Mouse (Mus musculus) CH12.LX (cell line): Measurements from ENCODE around the gene Tpst1. TPM values are rescaled to one million over a fixed set of nuclear protein-coding genes. Genes with fewer than 3 reads are reported as not detected.

Source experiments
- DNase-seq: peaks from one replicate; pipeline ENCODE4 v3.0.0-alpha.2; 2013; ENCODE audit errors: extremely low read depth
- H3K27ac ChIP-seq: 2 replicates; pipeline ENCODE4 v1.5.1; 2012; ENCODE audit warnings: low read depth, mild to moderate bottlenecking, control low read depth, moderate library complexity; ENCODE audit not compliant: insufficient read depth
- H3K27me3 ChIP-seq: replicated peaks from 2 replicates; pipeline ENCODE3; 2012; ENCODE audit warnings: inconsistent platforms
- H3K36me3 ChIP-seq, 2 experiments: replicated peaks in 1 of 2; 2 replicates each; pipeline versions ENCODE3 to v1.6.1; 2012; ENCODE audit warnings: inconsistent platforms in 1 of 2, low read length in 1 of 2, mild to moderate bottlenecking in 1 of 2, mixed read lengths in 1 of 2, moderate library complexity in 1 of 2; ENCODE audit not compliant: control insufficient read depth in 1 of 2, insufficient read depth in 1 of 2
- H3K4me1 ChIP-seq, 2 experiments: 2 replicates each; pipeline ENCODE4 v1.6.1; 2012; ENCODE audit warnings: inconsistent platforms in 1 of 2, moderate library complexity in 1 of 2; ENCODE audit not compliant: insufficient read depth in 2 of 2, control insufficient read depth in 1 of 2
- H3K4me2 ChIP-seq: 2 replicates; pipeline ENCODE4 v1.6.1; 2012; ENCODE audit warnings: low read depth, mild to moderate bottlenecking, control low read depth; ENCODE audit not compliant: poor library complexity, insufficient read depth, severe bottlenecking
- H3K4me3 ChIP-seq, 3 experiments: fragments of 150-350 bp in 1 of 3; sonication (generic) in 1 of 3; replicated peaks in 1 of 3; 2 replicates each; pipeline versions ENCODE3 to v1.5.1; 2011 to 2012; ENCODE audit warnings: low read depth in 2 of 3, low read length in 2 of 3, mild to moderate bottlenecking in 2 of 3, moderate library complexity in 2 of 3, control low read depth in 1 of 3, improper control_type of control experiment in 1 of 3, inconsistent platforms in 1 of 3, mixed read lengths in 1 of 3; ENCODE audit not compliant: poor library complexity in 1 of 3
- H3K79me2 ChIP-seq: replicated peaks from 2 replicates; pipeline ENCODE4 v1.6.1; 2012; ENCODE audit warnings: mild to moderate bottlenecking, moderate library complexity; ENCODE audit not compliant: control insufficient read depth, poor library complexity, insufficient read depth, severe bottlenecking; ENCODE audit errors: extremely low read depth
- H3K9ac ChIP-seq: 2 replicates; pipeline ENCODE4 v1.6.1; 2012; ENCODE audit warnings: low read depth, mild to moderate bottlenecking, control low read depth, moderate library complexity; ENCODE audit not compliant: insufficient read depth
- H3K9me3 ChIP-seq: replicated peaks from 2 replicates; pipeline ENCODE3; 2012; ENCODE audit warnings: low read length, inconsistent platforms, mixed read lengths
- CHD1 ChIP-seq: IDR thresholded peaks from 2 replicates; pipeline ENCODE4 v1.6.1; 2012; ENCODE audit warnings: low read depth, low read length, improper control_type of control experiment, inconsistent platforms
- CHD2 ChIP-seq: IDR thresholded peaks from 2 replicates; pipeline ENCODE4 v1.6.1; 2011; ENCODE audit warnings: low read length, improper control_type of control experiment
- CTCF ChIP-seq, 2 experiments: IDR thresholded peaks in 1 of 2; conservative IDR thresholded peaks in 1 of 2; 2 replicates each; pipeline ENCODE4 v1.5.1; 2011 to 2012; ENCODE audit warnings: low read depth in 2 of 2, low read length in 2 of 2, improper control_type of control experiment in 1 of 2, inconsistent platforms in 1 of 2, mild to moderate bottlenecking in 1 of 2, moderate library complexity in 1 of 2
- E2F4 ChIP-seq: IDR thresholded peaks from 2 replicates; pipeline ENCODE4 v1.6.1; 2011; ENCODE audit warnings: low read depth, low read length, improper control_type of control experiment; ENCODE audit not compliant: insufficient replicate concordance
- ELF1 ChIP-seq: IDR thresholded peaks from 2 replicates; pipeline ENCODE4 v1.6.1; 2014; ENCODE audit warnings: low read depth, mild to moderate bottlenecking, inconsistent platforms, low read length, improper control_type of control experiment
- EP300 ChIP-seq: IDR thresholded peaks from 2 replicates; pipeline ENCODE4 v1.6.1; 2011; ENCODE audit warnings: low read length, improper control_type of control experiment
- ETS1 ChIP-seq: conservative IDR thresholded peaks from 2 replicates; pipeline ENCODE4 v1.6.1; 2012; ENCODE audit warnings: low read depth, mild to moderate bottlenecking, inconsistent platforms, low read length, improper control_type of control experiment, moderate library complexity
- GABPA ChIP-seq: IDR thresholded peaks from 2 replicates; pipeline ENCODE4 v1.6.1; 2012; ENCODE audit warnings: low read depth, low read length, improper control_type of control experiment, inconsistent platforms; ENCODE audit not compliant: insufficient replicate concordance
- IRF4 ChIP-seq: IDR thresholded peaks from 2 replicates; pipeline ENCODE4 v1.6.1; 2014; ENCODE audit warnings: low read depth, mild to moderate bottlenecking, inconsistent platforms, low read length, improper control_type of control experiment
- JUN ChIP-seq: IDR thresholded peaks from 2 replicates; pipeline ENCODE4 v1.6.1; 2011; ENCODE audit warnings: low read depth, mild to moderate bottlenecking, low read length, improper control_type of control experiment, moderate library complexity; ENCODE audit not compliant: insufficient read depth
- JUND ChIP-seq: conservative IDR thresholded peaks from 2 replicates; pipeline ENCODE4 v1.6.1; 2011; ENCODE audit warnings: low read depth, low read length, improper control_type of control experiment
- MAX ChIP-seq: IDR thresholded peaks from 2 replicates; pipeline ENCODE4 v1.6.1; 2011; ENCODE audit warnings: low read length, improper control_type of control experiment
- MEF2A ChIP-seq: IDR thresholded peaks from 2 replicates; pipeline ENCODE4 v1.6.1; 2014; ENCODE audit warnings: low read depth, mild to moderate bottlenecking, inconsistent platforms, low read length, improper control_type of control experiment, borderline replicate concordance
- NELFE ChIP-seq: IDR thresholded peaks from 2 replicates; pipeline ENCODE4 v1.6.1; 2011; ENCODE audit warnings: low read depth, low read length, improper control_type of control experiment
- NRF1 ChIP-seq: IDR thresholded peaks from 2 replicates; pipeline ENCODE4 v1.6.1; 2014; ENCODE audit warnings: low read depth, mild to moderate bottlenecking, inconsistent platforms, low read length, improper control_type of control experiment, moderate library complexity
- PAX5 ChIP-seq: IDR thresholded peaks from 2 replicates; pipeline ENCODE4 v1.6.1; 2012; ENCODE audit warnings: low read length, inconsistent platforms, mixed read lengths
- POLR2A ChIP-seq: IDR thresholded peaks from 2 replicates; pipeline ENCODE4 v1.6.1; 2011; ENCODE audit warnings: low read depth, mild to moderate bottlenecking, improper control_type of control experiment, low read length
- POLR2AphosphoS2 ChIP-seq: IDR thresholded peaks from 2 replicates; pipeline ENCODE4 v1.6.1; 2011; ENCODE audit warnings: low read depth, low read length, improper control_type of control experiment
- SIN3A ChIP-seq: IDR thresholded peaks from 2 replicates; pipeline ENCODE4 v1.6.1; 2012; ENCODE audit warnings: low read length, improper control_type of control experiment, inconsistent platforms
- SMC3 ChIP-seq: IDR thresholded peaks from 2 replicates; pipeline ENCODE4 v1.6.1; 2011; ENCODE audit warnings: low read depth, low read length, improper control_type of control experiment
- TCF12 ChIP-seq: IDR thresholded peaks from 2 replicates; pipeline ENCODE4 v1.6.1; 2014; ENCODE audit warnings: low read depth, mild to moderate bottlenecking, inconsistent platforms, low read length, improper control_type of control experiment
- USF2 ChIP-seq: conservative IDR thresholded peaks from 2 replicates; pipeline ENCODE4 v1.6.1; 2011; ENCODE audit warnings: low read depth, low read length, improper control_type of control experiment
- ZC3H11A ChIP-seq: IDR thresholded peaks from 2 replicates; pipeline ENCODE4 v1.6.1; 2012; ENCODE audit warnings: low read depth, mild to moderate bottlenecking, inconsistent platforms, low read length, improper control_type of control experiment
- ZKSCAN1 ChIP-seq: IDR thresholded peaks from 2 replicates; pipeline ENCODE4 v1.6.1; 2012; ENCODE audit warnings: low read depth, inconsistent platforms, low read length, improper control_type of control experiment, borderline replicate concordance
- dilution Hi-C: fragments of 300-500 bp; cut with MboI; formaldehyde crosslinking; loops from 2 replicates; pipeline ENCODE4 v1.14.3; 2020; ENCODE audit warnings: low sequenced_read_pairs; ENCODE audit not compliant: extremely low pct_unique_long_range_greater_than_20kb, extremely low pct_ligation_motif_present
- in situ Hi-C: fragments of 300-500 bp; cut with MboI; formaldehyde crosslinking; loops from 3 replicates; pipeline ENCODE4 v1.14.3; 2019; ENCODE audit warnings: low sequenced_read_pairs, low pct_ligation_motif_present, low pct_unique_long_range_greater_than_20kb, mixed read lengths
- polyA plus RNA-seq: library from polyadenylated mRNA; unstranded; fragments of >175 nt; gene quantifications from 2 replicates; pipeline ENCODE4 v1.2.1, GENCODE M21; 2012; ENCODE audit warnings: low read depth; ENCODE audit not compliant: insufficient read length
- total RNA-seq, 2 experiments: library from RNA; depleted of rRNA; stranded (reverse); fragments of 300-350 nt in 1 of 2; fragments of >200 nt in 1 of 2; gene quantifications; 2 replicates each; pipeline ENCODE4 v1.2.3; 2012 to 2014

Tpst1 gene
- total and polyA plus RNA-seq, 3 experiments: 36.8 to 52.5 (median 43.2) TPM

DNA sequence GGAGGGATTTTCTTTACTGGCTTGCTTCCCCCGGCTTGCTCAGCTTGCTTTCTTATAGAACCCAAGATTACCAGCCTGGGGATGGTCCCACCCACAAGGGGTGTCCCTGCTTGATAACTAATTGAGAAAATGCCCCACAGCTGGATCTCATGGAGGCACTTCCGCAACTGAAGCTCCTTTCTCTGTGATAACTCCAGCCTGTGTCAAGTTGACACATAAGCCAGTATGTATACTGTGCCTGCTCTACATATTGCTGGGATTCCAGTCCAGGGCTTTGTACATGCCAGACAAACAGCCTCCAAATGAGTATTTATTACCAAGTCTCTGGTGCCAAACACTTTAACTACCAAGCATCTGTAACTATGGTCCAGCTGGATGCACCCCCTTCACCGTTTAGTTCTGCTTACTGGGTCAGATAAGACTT is 5.3 kb upstream of the Tpst1 start:
- DNase-seq: no peak
- dilution Hi-C loops: no loop called here
- H3K4me2 ChIP-seq: no peak overlapping the region

DNA sequence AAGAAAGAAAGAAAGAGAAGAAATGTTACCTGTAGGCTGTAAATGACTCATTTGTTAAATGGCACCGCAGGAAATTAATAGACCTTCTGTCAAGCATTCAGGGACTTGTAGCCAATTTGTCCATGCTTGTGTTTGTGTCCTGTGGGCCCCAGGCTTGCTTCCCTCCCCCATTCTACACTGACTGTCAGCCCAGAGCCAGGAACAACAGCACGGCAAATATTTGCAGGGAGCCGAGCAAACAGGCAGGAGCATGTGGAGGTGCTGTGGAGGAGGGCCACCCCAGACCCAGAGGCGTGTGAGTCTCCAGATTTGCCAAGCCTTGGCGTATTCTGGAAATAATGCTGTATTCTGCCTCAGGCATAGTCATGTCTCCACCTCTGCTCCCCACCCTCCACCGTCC is 1.4 kb downstream of the Tpst1 start:
- Histone ChIP-seq H3K4me2 (no peak overlapping the region), H3K9me3 (no peaks in the 10 kb centered on the region), H3K9ac (no peak overlapping the region), H3K4me3 (no peak overlapping the region), H3K27ac (no peak overlapping the region), H3K27me3 (peaks cover 1% of the 10 kb centered on the region), H3K36me3 (no peaks in the 10 kb centered on the region), H3K4me1 (peaks cover 4 to 21% of the 10 kb centered on the region in 2 experiments; a peak in 3 of 4 replicates), H3K79me2 (no peaks in the 10 kb centered on the region)
- no peak for TF ChIP-seq POLR2AphosphoS2
- no peak for TF ChIP-seq ZC3H11A
- TF ChIP-seq JUND: no peak
- TF ChIP-seq ZKSCAN1: no peak
- TF ChIP-seq POLR2A: no peak
- TF ChIP-seq CTCF (conservative IDR thresholded peaks at IDR 0.05 in 1 of 2, IDR thresholded peaks at IDR 0.05 in 1 of 2; ENCODE audit: low read depth in 2 of 2, low read length in 2 of 2): no peak
- TF ChIP-seq NRF1: no peak
- no peak for TF ChIP-seq CHD2
- TF ChIP-seq MEF2A: no peak
- TF ChIP-seq MAX: no peak
- TF ChIP-seq EP300: no peak
- TF ChIP-seq JUN: no peak
- TF ChIP-seq IRF4: no peak
- TF ChIP-seq TCF12: no peak
- in situ Hi-C loops (no loop called here), dilution Hi-C loops (no loop called here)
- no peak for DNase-seq

More for the DNA sequence above, 5.3 kb upstream of the Tpst1 start:
- H3K27ac ChIP-seq: no peak overlapping the region
- no peak overlapping the region for H3K9ac ChIP-seq
- TF ChIP-seq ETS1 (no peak), PAX5 (no peak), CTCF (conservative IDR thresholded peaks at IDR 0.05 in 1 of 2, IDR thresholded peaks at IDR 0.05 in 1 of 2; ENCODE audit: low read depth in 2 of 2, low read length in 2 of 2) (no peak), JUND (no peak), USF2 (no peak), E2F4 (no peak), SMC3 (no peak), NRF1 (no peak), CHD1 (no peak), EP300 (no peak), ELF1 (no peak), GABPA (no peak), SIN3A (no peak), NELFE (no peak), TCF12 (no peak)
- TF ChIP-seq, all 38 proteins: peak for 0
- Histone ChIP-seq H3K36me3 (no peaks in the 10 kb centered on the region), H3K27me3 (peaks cover 1% of the 10 kb centered on the region), H3K4me1 (no peaks in the 10 kb centered on the region), H3K4me3 (no peak overlapping the region), H3K9me3 (peaks cover 6% of the 10 kb centered on the region), H3K79me2 (no peaks in the 10 kb centered on the region)
- in situ Hi-C loops: no loop called here
